Mouse (Mus musculus): ENCODE data around the gene Cdh18.
A peak's percentile ranks its signal among the peaks of the same experiment; 100 is the strongest.

The Cdh18 gene

GRCm38 (mm10) chr15:23455344-23455743 lies 906.5 kb downstream of the Cdh18 start:
- DNase-seq (ENCODE audit: low spot score), result no peak

- DNase-seq (ENCODE audit: low spot score), result no peak
Observed at GRCm38 (mm10) chr15:23457401-23457800, 908.6 kb downstream of the Cdh18 start.

- DNase-seq (ENCODE audit: low spot score), result peak; percentile 24
Observed at GRCm38 (mm10) chr15:23470527-23471475, 922.0 kb downstream of the Cdh18 start.

GRCm38 (mm10) chr15:23486306-23486705 lies 937.5 kb downstream of the Cdh18 start:
- DNase-seq (ENCODE audit: low spot score), result peak; percentile 52

GRCm38 (mm10) chr15:23506480-23506879 lies 957.7 kb downstream of the Cdh18 start:
- no peak for DNase-seq (ENCODE audit: low spot score)

- no peak for DNase-seq (ENCODE audit: low spot score)
Observed at GRCm38 (mm10) chr15:23509694-23510093, 960.9 kb downstream of the Cdh18 start.

- DNase-seq (ENCODE audit: low spot score), result no peak
Observed at GRCm38 (mm10) chr15:23515786-23516185, 967.0 kb downstream of the Cdh18 start.

GRCm38 (mm10) chr15:23518079-23518478 lies 969.3 kb downstream of the Cdh18 start:
- DNase-seq (ENCODE audit: low spot score), result no peak

All from embryo, embryonic 10.5 days (tissue).